Mouse (Mus musculus) liver, postnatal 0 days (tissue): Measurements from ENCODE around the gene Mrpl38.

Experiments used
- CTCF ChIP-seq: sonication (generic); IDR thresholded peaks from 2 replicates; pipeline ENCODE4 v1.5.1; 2016; ENCODE audit warnings: antibody characterized with exemption, low read depth
- EP300 ChIP-seq: IDR thresholded peaks from 2 replicates; pipeline ENCODE4 v1.6.1; 2016; ENCODE audit warnings: antibody characterized with exemption, low read depth, mild to moderate bottlenecking

- TF ChIP-seq CTCF, result peak; percentile 52
- no peak for TF ChIP-seq EP300
Measured at GRCm38 (mm10) chr11:116132366-116133333, 6.0 kb downstream of the Mrpl38 start.
